Mouse (Mus musculus): ENCODE data around the gene Rad17. TPM values are rescaled to one million over a fixed set of nuclear protein-coding genes. Genes with fewer than 3 reads are reported as not detected.

Gene Rad17
- polyA plus RNA-seq, 2 experiments from 2014 or later: 20.9 to 26.3 TPM

Other genes starting within 250 kb of the Rad17 start
- gene Naip1, start 198.2 kb downstream of the Rad17 start, polyA plus RNA-seq (2017; shearing (Covaris generic)): not detected
- gene Gtf2h2, start 158.5 kb downstream of the Rad17 start, polyA plus RNA-seq (2017; shearing (Covaris generic)): 10 to 100 TPM; 52.7 to 53.1 TPM
- gene Ocln, start 98.3 kb downstream of the Rad17 start, polyA plus RNA-seq (2017; shearing (Covaris generic)): under 1 TPM; 0.22 to 0.59 TPM
- gene Marveld2, start 34.1 kb downstream of the Rad17 start, polyA plus RNA-seq (2017; shearing (Covaris generic)): 1 to 10 TPM; 5.1 to 5.5 TPM
- 100 to 1,000 TPM; 135 to 140 TPM for gene Ak6, start 72 bp downstream of the Rad17 start, polyA plus RNA-seq (2017; shearing (Covaris generic))
- gene Taf9, start 528 bp upstream of the Rad17 start, polyA plus RNA-seq (2017; shearing (Covaris generic)): 10 to 100 TPM in 1 of 2 experiments, 1 to 10 TPM in 1; 4.1 to 18.8 TPM
- 10 to 100 TPM; 23.3 to 25.2 TPM for gene Ccdc125, start 18.7 kb upstream of the Rad17 start, polyA plus RNA-seq (2017; shearing (Covaris generic))
- gene Cdk7, start 79.9 kb upstream of the Rad17 start, polyA plus RNA-seq (2017; shearing (Covaris generic)): 10 to 100 TPM; 68.3 to 77.4 TPM
- 100 to 1,000 TPM; 108 to 119 TPM for gene Mrps36, start 93.6 kb upstream of the Rad17 start, polyA plus RNA-seq (2017; shearing (Covaris generic))
- gene Cenph, start 124.8 kb upstream of the Rad17 start, polyA plus RNA-seq (2017; shearing (Covaris generic)): 1 to 10 TPM; 6.0 to 6.9 TPM
- gene Ccnb1, start 135.5 kb upstream of the Rad17 start, polyA plus RNA-seq (2017; shearing (Covaris generic)): 10 to 100 TPM; 51.2 to 57.0 TPM
- 10 to 100 TPM; 11.2 to 13.8 TPM for gene Slc30a5, start 182.4 kb upstream of the Rad17 start, polyA plus RNA-seq (2017; shearing (Covaris generic))

Data from activated CD4-positive, CD25-positive, alpha-beta regulatory T cell, adult 4 months (primary cell).